Mouse (Mus musculus) hindlimb bud, embryonic 11.5 days (tissue): ENCODE data around the gene Ranbp1.
A peak's percentile ranks its signal among the peaks of the same experiment; 100 is the strongest.

Source experiments
- DNase-seq: peaks from one replicate; pipeline ENCODE4 v3.0.0-alpha.2; 2012; ENCODE audit warnings: low read depth, low spot score; ENCODE audit errors: extremely low spot score

Ranbp1 gene

DNA sequence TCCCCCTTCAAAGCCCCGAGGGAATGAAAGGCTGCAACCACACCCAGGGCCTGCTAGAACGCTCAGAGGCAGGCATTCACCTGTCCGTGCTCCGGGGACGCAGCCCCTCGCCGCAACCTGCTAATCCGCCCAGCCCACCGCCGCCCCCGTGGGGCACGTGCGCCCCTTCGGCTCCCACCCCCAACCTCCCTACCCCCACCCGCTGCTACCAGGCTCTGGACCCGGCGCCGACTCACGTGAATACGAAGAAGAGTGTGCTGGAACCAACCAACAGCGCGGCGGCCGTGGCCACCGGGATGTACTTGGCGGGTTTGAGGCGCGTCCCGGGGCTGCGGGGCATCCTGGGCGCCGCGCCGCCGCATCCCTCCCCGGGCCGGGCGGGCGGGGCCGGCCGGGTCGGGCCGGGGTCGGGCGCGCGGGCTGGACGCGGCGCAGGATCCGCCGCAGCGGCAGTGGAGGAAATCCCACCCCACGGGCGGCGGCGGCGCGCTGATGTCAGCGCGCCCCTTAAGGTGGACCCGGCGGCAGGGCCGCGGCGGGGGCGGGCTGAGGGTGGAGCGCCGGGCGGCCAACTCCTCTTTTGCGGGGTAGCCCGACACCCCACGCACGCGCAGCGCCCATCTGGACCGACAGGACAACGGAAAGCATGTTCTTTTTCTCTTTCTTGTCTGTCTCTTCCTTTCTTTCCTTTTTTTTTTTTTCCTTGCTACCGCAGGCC is 13.7 kb downstream of the Ranbp1 start, which contains the start of gene Zdhhc8:
Zdhhc8 (minus strand) TSS at position 466 of the 718 bp plus-strand sequence.
- DNase-seq, result no peak

DNA sequence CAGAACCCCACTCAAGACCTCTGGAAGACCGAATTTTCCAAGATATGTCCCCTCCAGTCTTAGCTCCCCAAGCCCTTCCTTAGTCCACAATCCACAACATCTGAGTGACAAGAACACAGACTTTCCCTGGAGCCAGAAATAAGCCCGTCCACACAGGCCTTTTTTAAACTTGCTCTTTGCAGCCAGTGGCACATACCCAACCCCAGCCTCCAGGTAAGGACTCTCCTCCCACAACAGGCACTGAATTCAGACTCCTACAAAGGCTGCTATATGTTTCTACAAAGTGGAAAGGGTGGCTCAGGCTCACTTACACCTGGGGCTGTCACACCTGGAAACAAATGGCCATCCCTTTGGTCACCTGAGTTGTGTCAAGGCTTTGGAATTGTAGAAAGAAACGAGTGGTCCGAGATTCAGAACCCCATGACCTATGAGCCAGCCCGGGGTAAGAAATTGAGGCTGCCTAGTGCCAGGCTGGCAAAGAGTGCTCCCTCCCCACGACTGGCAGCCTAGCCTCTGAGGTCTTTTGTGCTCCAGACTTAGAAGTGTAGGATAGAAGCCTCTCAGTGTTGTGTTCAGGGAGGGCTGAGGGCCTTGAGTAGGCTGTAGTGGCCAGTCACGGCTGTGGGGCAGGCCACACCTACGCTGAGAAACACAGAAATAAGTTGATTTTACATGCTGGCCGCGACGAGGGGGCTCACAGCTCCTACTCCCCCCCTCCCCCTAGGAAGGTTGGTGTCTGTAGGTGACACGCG is 14.4 kb downstream of the Ranbp1 start:
- DNase-seq, result no peak

DNA sequence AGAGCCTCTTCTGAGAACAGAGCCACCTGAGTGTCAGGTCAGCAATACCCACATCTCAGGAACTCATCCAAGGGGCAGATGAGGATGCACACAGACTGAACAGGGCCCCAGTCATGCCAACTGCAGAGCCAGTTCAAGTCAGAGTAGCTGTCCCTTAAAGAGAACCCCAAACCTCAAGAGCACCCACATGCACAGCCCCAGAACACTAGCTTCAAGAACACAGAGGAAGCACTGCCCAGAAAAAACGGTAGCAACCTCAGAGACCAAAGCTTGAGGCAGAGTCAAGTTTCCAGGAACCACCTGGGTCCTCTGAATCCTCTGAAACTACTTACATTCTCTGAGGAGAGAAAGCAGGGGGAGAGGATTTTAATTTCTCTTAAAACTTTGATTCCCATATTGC is 15.1 kb downstream of the Ranbp1 start:
- DNase-seq, result no peak

DNA sequence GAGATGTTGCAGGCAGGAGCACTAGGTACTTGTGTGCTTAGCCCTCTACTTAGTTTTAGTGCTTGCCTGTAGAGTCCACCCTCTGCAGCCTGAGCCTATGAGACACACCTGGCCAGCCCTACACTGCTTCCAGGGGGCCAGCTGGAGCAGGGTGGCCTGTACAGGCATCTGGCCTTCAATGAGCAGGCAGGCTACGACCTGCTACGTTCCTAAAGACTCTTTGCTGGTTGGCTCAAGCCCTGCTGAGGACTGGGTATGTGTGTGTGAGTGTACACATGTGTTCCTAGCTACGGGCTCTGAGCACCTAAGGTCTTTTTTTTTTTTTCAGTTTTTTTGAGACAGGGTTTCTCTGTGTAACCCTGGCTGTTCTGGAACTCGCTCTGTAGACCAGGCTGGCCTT is 17.1 kb downstream of the Ranbp1 start:
- DNase-seq, result no peak

DNA sequence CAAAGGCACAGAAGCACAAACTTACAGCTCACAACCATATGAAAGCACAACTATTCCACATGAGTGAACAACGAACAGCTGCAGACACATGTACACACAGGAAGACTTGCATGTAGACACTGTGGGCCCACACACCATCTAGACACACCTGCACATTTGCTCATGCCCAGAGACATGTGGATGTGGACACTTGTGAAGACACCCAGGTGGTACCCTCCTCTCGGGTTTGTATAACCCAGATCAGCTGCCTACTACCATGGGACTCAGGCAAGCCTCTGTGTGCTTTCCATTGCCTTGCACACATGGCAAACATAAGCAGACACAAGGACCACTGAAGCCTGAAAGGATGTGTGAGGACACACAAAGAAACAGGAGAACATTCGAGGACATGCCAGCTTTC is 17.5 kb downstream of the Ranbp1 start:
- no peak for DNase-seq

DNA sequence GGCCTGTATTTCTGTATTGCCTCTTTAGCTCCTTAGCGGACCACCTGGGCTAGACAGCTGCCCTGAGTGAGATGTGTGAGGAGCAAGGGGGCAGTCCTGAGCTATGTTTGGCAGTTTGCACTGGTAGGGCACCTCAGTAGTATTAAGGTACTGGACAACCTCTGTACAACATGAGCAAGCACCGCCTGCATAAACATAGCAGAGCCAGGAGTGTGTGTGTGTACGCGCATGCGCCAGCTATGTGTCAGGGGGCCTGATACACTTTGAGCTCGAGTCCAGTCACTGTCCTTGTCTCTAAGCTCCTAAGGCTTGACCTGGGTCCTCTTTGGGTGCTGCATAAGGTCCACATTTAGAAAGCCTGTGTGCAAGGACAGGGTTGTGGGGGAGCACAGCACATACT is 17.9 kb downstream of the Ranbp1 start:
- no peak for DNase-seq

DNA sequence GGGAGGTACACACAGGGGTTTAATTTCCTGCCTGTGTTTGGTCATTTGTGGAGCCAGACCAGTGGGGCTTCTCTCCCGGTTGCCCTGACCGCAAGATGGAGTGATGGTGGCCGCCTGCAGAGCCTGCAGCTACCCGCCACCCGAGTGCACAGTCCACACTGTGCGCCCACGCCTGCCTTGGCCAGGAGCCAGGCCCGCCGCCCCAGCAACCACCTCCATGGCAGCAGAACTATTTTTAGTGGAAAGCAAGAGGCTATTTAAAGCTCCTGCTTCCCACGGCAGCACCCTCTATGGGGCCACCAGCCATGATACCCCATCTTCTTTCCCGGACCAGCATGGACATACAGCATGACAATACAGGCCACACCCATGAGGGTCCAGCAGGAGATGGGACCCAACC is 18.9 kb downstream of the Ranbp1 start:
- DNase-seq, result no peak

DNA sequence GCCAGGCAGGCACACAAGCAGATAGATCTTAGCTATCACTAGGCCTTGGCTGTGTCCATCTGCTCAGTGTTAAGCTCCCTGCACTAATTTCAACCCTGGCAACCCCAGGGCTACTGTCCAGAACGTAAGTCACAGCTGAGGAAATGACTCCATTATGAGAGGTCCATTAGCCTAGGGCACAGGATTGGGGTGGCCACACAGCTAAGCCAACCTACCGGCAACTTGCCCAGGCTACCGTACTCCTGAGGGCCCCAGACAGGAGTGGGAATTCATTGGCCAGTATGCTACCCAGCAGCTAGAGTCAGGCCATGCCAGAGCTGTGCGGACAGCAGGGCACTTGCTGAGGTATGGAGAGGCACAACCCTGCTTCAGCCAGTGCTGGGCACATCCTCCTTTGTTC is 19.7 kb downstream of the Ranbp1 start:
- DNase-seq, result no peak

DNA sequence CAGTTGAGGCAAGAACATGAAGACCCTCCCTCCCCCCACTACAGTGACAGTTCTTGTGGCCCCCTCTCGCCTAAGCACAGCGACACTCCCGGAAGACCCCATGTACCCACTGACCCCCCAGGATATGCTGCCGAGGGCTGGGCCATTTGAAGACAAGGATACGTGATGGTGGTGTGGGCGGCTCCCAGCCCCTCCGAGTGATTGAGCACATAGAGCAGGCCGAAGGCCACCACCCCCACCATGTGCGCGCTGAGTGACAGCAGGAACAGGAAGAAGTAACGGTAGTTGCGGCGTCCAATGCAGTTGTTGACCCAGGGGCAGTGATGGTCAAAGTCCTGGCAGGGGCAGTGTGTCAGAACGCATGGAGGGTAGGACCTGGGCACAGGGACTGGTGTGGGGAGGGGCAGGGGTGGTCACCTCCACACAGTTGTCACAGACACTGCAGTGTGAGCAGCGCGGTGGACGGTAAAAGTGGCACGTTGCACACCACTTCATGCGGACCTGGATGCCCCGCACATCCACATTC is 20.6 kb downstream of the Ranbp1 start:
- DNase-seq, result no peak

DNA sequence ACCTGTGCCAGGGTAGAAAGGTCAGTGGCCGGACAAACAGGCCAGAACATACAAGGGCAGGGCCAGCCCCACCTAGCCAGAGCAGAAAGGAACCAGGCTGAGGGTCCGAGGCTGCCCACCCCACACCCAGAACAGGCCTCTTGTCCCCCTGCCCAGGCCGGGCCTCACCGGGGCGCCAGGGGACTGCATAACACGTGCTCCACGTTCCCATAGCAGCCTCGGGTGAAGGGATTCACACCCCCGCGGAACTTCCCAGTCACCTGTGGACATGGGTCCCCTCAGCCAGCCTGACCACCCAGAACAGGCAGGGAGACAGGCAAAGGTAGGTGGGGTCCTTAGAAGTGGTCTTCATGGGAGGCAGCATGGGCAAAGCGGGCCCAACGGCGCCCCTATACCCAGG is 21.3 kb downstream of the Ranbp1 start:
- DNase-seq, result no peak

DNA sequence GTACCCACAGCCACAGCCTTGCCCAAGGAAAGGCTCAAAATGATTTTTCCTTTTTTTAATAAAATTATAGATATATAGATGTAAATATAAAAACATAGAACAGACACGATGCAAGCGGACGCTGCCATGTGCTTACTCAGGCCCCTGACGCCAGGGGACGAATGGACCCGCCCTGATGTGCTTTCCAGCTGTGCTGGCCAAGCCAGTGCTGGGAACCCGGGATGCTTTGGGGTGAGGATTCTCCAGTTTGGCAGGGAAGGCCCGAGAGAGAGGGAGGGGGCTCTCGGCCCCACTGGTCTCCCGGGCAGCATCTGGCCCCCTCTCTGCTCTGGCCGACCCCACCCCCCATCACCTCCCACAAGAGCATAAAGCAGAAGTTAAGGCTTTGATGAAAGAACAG is 26.3 kb downstream of the Ranbp1 start:
- no peak for DNase-seq

DNA sequence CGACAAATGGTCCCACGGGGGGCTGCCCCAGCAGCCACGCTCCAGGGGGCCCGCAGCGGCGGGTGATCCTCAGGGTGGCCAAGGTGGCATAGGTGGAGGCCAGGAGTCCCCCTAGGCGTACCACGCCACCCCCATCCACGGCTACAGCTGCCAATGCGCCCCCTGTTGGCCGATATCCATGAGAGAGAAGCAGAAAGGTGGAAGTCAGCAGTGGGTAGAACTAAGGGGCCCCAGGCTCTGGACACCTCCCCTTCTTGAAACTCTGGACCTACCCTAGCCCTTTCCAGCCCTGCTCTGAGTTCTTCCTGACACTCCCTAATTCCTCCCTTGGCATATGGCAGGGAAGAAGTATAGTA is 27.0 kb downstream of the Ranbp1 start:
- DNase-seq, result no peak

DNA sequence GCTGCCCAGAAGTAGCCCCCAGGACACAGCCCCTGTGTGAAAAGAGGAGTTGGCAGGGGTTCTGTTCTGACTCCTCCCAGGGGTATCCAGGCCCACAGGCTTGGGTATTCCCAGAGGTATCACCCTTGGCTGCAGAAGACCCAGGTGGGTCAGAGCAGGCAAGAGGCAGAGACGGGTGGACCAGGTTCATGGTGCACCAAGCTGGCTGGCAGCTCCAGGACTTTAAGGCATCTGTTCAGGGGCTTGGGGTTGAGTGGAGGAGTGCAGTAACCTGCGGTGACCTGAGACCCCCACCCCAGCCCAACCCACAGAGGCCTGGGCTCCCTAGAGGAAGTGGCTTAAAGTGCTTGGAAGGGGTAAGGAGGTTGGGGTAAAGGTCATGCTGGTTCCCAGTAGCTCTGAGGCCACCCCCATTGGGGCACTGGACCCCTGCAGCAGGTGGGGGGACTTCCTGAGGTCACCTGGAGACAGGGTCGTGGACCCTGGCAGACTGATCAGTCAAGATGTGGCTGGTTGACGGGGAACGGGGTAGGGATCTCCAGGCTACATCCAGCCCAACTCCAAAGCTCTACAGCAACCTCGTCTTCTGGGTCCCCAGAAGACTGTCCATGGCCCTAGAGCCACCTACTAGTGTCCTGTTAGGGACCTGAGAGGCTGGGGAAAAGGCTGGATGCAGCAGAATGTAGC is 27.5 kb downstream of the Ranbp1 start:
- no peak for DNase-seq

DNA sequence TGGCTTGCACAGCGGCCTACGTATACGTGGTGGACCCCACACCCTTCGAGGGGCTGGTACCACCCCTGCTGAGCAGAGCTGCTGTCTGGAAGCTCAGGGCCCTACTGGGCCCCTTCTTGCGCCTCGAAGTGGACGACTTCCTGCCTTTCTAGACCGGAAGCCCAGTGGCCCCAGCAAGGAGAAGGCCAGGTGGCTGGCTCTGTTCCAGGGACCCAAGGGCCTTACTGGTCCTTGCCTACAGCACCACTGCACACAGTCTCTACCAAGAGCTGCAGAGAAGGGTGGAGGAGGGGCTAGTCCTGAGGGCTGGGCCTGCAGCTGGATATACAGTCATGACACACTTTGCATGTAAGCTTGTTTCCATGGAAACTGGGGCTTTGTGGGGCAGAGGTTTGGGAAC is 28.5 kb downstream of the Ranbp1 start:
- no peak for DNase-seq

DNA sequence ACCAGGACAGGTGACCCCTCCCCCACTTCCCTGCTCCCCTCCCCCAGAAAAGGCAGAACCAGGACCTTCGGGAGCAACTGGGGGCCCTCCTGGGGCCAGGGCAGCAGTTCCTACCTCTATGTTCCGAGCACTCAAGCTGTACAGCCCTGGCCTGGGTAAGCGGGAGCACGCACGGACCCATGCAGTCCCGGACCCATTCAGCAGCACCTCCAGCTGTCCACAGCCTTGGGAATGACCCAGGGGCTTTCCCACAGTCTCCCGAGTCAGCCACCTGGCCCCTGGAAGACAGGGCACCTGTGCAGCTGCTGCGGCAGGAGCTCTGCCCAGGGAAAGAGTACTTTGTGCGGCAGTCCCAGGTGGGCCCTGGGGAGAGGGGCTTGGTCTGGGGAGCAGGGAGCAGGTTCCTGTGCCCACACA is 29.9 kb downstream of the Ranbp1 start:
- no peak for DNase-seq

DNA sequence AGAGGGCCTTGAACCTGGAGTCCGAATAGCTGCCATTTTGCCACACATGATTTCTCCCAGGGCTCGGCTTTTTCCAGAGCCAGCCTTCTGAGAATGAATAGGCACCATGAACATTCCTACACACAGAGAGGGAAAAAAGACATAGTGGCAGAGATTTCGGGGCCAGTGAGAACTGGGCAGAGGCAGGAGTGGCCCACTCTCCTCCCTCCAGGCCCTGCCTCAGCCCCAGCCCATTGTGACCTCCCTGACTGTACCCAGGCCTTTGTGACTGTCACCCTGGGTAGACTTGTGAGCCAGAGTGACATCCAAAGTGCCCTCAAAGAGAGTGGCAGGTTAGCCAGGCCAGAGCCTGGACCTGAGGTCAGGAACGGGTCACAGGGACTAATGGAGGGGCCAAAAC is 31.0 kb downstream of the Ranbp1 start, which contains the start of gene Ccdc188:
Ccdc188 (plus strand) TSS at position 301 of the 400 bp plus-strand sequence.
- DNase-seq, result no peak

DNA sequence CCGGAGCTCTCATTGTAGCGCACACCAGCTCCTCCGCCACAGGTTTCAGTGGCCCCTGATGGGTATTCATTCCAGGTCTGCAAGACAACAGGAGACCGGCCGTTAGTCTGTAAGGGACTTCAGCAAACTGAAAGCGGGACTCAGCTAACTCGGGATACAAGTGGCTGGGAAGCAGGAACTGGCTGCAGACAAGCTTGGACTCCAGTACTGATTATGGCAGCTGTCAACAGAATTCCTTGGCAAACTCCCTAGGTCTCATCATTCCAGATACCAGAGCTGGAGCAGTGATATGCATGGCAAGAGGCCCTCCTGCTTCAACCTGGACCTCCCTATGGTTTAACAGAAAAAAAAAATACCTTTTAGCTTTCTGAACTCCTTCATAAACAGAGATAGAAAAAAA is 33.7 kb downstream of the Ranbp1 start:
- no peak for DNase-seq

DNA sequence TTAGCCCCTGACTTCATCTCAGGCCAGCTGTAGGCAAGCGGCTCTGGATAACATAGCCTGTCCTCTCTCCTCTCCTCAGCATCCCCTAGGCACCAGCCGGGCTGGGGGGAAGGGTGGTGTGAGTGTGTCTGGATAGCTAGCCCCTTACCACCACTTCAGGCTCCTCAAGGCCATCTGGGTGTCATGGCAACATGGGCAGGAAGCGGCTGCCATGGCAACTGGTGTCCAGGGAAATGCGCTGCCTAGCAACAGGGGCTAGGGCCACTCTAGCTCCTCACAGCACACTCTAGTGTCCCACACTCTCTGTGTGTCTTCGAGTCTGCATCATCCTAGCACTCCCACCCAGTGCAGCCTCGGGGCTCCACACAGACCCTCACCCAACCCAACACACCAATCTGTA is 34.8 kb downstream of the Ranbp1 start:
- no peak for DNase-seq

DNA sequence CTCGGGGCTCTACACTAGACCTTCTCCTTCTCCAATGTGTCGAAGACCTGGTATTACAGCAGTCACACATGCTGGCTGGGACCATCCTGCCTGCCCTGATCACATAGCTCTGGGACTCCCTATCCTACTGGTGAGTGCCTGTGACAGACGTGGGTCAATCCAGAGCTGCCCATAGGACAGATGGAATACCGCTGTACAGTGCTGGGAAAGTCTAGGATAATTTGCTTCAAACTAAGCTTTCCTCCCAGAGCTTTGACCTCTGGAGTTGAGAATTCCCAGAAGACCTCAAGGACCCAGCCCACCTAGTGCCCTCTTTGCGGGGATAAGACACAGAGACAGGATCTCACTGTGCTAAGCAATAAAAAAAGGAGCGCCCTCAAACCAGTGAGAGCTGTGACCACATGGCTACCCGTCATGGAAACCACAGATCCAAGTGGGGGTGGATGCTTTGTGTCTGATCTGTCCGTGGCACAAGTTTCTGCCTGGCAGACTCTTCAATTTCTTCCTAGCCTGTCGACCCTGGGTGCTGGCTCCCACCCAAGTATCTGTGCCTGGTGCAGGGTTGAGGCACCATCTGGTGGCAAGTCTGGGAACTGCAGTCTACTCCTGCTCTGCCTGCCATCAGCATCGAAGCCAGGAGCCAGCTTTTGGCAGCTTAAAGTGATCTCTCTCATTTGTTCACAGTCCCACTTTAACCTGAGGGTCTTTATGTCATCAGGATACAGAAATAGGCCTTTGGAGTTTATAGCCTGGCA is 36.9 kb downstream of the Ranbp1 start:
- DNase-seq, result peak; percentile 66

DNA sequence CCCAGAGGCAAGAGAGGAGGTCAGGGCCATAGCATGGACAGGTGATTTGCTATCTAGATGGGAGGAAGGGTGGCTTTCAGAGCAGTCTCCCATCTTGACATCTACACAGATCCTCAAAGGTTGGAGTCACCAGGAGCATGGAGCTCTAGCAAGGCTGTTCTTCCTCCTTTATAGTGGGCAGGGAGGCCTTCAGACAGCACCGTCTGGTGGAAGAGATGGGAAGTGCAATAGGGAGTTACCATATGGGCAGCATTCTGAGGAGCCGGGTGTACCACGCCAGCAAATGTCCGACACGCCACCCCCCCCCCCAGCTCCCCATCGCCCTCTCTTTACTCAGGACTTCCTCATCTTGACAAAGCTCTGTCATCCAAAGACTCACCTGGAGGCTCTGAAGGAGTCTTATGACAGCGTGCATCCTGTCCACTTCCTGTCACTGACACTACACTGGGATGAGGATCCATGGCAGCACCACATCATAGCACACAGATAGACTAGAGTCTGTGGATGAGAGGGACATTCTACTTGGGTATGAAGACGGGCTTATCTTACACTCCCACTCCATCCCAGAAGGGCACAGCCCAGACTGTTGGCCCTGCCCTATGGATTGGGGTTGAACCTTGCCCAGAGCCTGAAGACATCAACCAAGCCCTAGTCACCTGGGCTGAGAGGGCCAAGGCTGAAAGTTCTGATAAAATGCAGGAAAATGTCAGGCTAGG is 37.7 kb downstream of the Ranbp1 start:
- DNase-seq, result no peak
